Mouse (Mus musculus): ENCODE measurements around the gene Foxp1.

DNA sequence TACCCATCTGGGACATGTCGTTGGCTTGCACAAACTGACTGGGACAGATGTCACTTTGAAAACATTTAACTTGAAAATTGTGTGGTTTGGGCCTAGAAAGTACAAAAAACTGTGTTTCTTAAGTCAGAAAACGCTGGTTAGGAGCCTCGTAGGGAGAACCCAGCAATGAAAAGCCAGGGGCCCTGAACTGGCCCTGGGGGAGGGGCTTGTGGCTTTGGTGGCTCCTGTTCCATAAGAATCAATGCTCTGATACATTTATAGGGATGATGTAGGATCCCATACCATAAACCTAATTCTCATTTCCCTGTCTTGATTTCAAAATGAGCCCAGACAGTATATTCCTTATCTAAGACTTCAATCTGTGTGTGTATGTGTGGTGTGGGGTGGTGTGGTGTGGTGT, 42.2 kb upstream of the Foxp1 start:
- TF ChIP-seq CTCF (IDR thresholded peaks at IDR 0.05; ENCODE audit: control insufficient read depth, insufficient read depth, low read length) = no peak
- no peak for TF ChIP-seq POLR2A (IDR thresholded peaks at IDR 0.05; ENCODE audit: borderline replicate concordance, control insufficient read depth, low read depth, low read length)

All from bone marrow, adult 2 months (tissue).